Mouse (Mus musculus): ENCODE data around the gene Hbq1b.

DNA sequence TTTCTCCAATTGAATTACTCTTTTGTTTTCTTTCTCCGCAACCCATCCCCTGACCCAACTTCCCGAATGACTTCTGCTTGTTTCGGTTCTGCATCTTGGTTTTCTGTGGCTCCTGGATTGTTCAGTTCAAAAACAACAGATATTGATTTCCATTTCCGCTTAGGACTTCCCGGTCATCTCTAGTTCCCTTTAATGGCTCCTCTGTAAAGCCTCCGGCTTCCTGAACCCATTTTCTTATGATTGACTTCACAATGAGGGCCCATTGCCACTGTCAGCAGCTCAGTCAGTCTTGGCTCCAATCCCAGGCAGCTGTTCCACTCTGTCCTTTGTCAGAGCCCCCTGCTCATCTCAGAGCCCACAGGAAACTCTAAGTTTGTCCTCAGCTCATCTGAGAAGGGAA lies 44.3 kb downstream of the Hbq1b start:
- TF ChIP-seq MAX (IDR thresholded peaks at IDR 0.05) (no peak), CTCF (IDR thresholded peaks at IDR 0.05; ENCODE audit: control insufficient read depth, insufficient read depth, insufficient read length) (no peak)
